Mouse (Mus musculus) ES-CJ7 (cell line): ENCODE measurements around the gene Adprhl1.

Experiments used
- DNase-seq: peaks from one replicate; pipeline ENCODE4 v3.0.0; 2011; ENCODE audit warnings: low read depth, low spot score

Gene Adprhl1

GRCm38 (mm10) chr8:13254019-13254418, at the start of gene Adprhl1:
Adprhl1 (minus strand) TSS chr8:13254162.
- DNase-seq, result peak; percentile 85

GRCm38 (mm10) chr8:13301036-13301435, 47.1 kb upstream of the Adprhl1 start:
- no peak for DNase-seq

GRCm38 (mm10) chr8:13299571-13299970, 45.6 kb upstream of the Adprhl1 start:
- DNase-seq, result no peak

GRCm38 (mm10) chr8:13293677-13294470, 39.9 kb upstream of the Adprhl1 start:
- DNase-seq, result no peak

GRCm38 (mm10) chr8:13292364-13292763, 38.4 kb upstream of the Adprhl1 start:
- DNase-seq, result peak; percentile 93

DNA sequence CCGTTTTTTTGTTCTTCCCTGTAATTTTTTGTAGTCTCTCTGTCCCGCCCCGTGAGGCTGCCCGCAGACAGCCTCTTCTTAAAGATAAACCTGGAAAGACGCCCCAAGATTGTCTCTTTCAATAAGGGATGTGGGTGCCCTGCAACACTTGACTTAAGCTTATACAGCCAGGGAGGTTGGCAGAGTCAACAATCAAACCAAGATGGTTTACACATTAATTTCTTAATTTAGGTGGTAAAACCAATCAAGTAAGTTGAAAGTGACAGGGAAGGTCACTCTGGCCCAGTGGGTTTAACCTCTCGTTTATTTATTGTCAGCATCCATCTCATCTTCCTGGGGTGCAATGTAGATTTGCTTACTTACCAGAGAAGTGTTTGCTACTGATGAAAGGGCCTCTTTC, 34.7 kb upstream of the Adprhl1 start:
- no peak for DNase-seq

- DNase-seq, result peak; percentile 98
Measured at GRCm38 (mm10) chr8:13287692-13288623, 34.0 kb upstream of the Adprhl1 start, which contains the start of the genes Dcun1d2 and Tmco3. Dcun1d2 (minus strand) TSS chr8:13288131. Tmco3 (plus strand) TSS chr8:13288190.

- peak; percentile 61 for DNase-seq
Measured at GRCm38 (mm10) chr8:13287304-13287691, 33.3 kb upstream of the Adprhl1 start.

DNA sequence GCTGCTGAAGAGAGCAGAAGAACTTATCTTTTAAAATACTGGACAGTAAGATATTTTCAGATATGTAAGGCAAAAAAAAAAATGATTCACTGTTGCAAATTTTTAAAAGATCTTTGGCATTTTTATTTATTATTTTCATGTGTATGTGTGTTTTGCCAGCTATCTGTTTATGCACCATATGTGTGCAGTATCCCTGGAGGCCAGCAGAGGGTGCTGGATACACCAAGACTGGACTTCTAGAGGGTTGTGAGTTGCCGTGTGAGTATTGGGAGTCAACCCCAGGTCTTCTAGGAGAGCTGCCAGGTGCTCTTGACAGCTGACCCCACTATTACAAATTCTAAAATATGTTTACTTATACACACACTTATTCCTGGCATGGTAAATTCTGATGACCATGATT, 29.2 kb upstream of the Adprhl1 start:
- DNase-seq, result peak; percentile 55

GRCm38 (mm10) chr8:13276941-13277447, 23.0 kb upstream of the Adprhl1 start:
- DNase-seq, result no peak

DNA sequence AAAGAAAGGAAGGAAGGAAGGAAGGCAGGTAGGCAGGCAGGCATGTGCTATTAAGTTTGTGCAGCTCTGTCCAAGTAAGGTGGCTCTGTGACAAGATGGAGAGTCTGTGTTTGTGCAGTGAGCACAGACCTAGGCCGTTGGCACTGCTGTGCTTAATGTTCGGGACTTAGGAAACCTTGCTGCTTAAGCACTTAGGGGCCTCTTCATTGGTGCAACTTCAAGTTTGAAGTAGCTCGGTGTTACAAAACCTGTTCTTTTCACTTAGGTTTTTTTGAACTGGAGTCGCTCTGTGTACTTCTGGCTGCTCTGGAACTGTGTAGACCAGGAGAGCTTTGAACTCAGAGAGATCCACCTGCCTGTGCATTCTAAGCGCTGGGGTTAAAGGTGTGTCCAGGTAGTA, 18.9 kb upstream of the Adprhl1 start:
- DNase-seq, result no peak

DNA sequence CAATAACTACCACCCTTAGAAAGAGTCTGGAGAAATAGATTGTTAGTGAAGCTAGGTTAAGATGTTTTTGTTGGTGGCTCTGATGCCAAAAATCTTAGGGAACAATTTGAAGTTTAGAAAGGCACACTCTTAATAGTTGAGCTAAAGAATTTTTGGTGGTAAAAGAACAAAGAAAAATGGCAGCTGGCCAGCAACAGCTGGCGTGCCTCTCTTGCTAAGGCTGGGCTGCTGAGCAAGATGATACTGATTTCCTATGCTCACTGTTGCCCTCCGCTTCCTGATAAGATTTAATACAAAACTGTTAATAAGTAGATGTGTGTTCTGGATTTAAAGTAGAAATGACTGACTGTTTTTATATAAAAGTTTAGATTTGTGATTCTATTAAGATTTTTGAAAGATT, 13.6 kb upstream of the Adprhl1 start:
- DNase-seq, result no peak

GRCm38 (mm10) chr8:13263376-13263775, 9.4 kb upstream of the Adprhl1 start:
- DNase-seq, result no peak

GRCm38 (mm10) chr8:13253413-13253812, 549 bp downstream of the Adprhl1 start:
- DNase-seq, result no peak

GRCm38 (mm10) chr8:13252837-13253236, 1.1 kb downstream of the Adprhl1 start:
- DNase-seq, result no peak

DNA sequence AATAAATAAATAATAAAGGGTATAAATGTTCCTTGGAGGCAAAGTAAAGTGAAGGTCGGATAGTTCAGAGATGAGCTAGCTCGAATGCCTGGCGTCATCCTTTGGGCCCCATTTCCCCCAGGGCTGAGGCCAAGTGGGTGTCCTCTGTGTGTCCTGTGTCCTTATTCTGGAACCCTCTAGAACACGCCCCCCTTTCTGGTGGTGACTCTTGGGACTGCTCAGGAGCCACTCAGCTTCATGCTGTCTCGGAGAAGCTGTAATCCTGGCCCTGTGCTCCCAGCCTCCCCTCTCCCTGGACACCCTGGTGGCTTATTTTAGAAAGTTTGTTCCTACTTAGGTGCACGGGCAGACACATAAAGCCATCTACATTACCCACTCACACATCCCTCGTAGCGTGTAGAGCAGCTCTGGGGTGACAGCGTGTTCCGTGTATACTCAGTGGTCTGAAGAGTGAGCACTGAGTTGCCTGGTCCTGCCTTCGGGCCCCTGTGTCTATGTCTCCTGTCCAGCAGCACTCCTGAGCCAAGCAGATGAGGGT, 9.6 kb downstream of the Adprhl1 start:
- DNase-seq, result no peak

DNA sequence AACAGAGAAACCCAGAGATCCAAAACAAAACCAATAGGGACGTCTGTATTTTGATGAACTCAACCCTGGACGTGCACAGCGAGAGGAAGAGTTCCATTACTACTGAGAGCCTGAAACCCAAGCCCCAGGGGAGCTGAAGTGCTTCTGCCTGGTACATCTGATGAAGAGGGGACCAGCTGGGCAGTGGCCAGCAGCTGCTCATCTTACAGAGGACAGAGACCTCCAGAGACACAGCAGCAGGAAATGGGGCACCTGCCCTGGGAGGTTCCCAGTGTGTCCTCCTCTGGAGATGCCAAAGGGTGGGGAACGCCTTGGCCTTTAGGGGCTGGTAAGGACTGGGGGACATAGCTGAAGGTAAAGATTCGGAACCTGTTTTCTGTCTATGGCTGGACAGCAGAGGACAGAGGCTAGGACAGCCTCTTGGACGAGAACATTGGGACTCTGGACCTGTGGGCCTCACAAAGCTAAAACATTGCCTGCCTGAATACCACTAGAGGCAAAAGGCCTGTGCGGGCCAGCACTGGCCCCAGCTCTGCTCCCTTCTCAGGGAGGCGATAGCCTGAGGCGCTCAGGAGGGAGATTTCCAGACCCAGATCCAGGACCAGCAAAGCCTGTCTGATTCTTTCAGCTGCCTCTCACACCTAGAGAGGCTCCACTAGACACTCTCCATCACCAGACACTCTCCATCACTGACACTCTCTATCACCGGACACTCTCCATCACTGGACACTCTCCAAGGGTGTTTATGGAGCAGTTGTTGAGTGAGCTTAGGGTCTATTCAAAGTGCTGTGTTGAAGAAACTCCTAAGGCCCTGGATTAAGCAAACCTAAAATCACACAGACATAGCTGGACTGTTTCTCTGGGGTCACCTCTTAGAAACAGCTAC, 10.7 kb downstream of the Adprhl1 start:
- DNase-seq, result no peak

DNA sequence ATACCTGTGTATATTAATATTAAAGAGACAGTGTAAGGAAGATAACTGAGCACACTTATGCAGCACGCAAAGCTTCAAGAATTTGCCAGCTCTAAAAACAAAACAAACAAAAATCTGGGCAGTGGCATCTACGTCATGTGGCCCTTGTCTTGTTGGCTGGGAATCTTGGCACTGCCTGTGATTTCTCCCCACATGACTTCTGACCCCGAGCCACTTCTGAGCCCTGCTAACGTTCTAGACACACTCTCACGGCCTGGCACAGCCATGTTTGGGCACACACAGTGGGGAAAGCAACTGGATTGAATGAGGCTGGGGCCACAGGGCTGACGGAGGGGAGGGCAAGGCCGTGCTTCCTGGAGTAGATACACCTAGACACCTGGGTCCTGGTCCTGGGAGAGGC, 13.3 kb downstream of the Adprhl1 start:
- DNase-seq, result no peak

- DNase-seq, result no peak
Measured at GRCm38 (mm10) chr8:13240055-13240454, 13.9 kb downstream of the Adprhl1 start.

DNA sequence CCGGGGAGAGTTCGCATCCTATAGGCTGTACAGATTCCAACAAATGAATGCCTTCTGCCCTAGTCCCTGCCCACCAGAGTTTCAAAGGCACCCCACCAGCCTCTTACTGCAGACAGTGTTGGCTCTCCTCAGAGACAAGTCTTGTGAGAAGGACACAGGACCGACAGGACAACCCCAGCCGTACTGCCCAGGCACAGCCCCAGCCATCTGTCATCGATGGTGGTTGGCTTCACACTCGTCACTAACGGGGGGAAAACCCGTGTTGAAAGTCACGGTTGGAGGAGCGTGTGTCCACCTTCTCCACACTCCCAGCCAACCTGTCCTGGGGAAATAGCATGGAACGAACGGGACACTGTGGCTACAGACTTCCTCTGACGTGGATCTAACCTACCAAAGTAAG, 19.2 kb downstream of the Adprhl1 start:
- DNase-seq, result no peak

- DNase-seq, result no peak
Measured at GRCm38 (mm10) chr8:13230471-13230870, 23.5 kb downstream of the Adprhl1 start.
